Mouse (Mus musculus): ENCODE data around the gene Prkag2.

GRCm38 (mm10) chr5:24902835-24903234, 197.6 kb downstream of the Prkag2 start:
- peak; percentile 73 for TF ChIP-seq CTCF (IDR thresholded peaks at IDR 0.05; ENCODE audit: low read depth)
- TF ChIP-seq EP300 (IDR thresholded peaks at IDR 0.05; ENCODE audit: low read depth), result no peak
